Mouse (Mus musculus): Measurements from ENCODE around the gene Esr2.

Gene Esr2

GRCm38 (mm10) chr12:76092789-76093466, 84.1 kb downstream of the Esr2 start:
- in situ Hi-C loops (cut with MseI, MboI): no loop called here

DNA sequence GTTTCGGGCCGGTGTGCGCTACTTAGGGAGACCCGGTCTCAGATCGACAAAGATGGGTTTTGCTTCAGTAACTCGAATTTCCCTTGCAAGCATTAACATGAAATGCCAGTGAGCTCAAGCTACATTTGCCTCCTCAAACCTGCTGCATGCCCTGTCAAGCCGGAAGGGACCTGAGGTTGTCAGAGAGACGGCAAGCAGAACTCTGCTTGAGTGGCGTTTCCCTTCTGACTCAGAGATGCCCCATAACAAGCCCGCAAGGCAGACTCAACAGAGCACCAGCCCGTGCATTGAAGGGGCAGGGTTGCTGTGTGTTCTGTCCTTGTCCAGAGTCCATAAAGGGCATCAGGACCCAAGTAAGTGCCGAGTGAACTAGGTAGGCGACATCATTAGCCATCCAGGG, 90.0 kb downstream of the Esr2 start:
- in situ Hi-C loops (cut with MseI, MboI): no loop called here

DNA sequence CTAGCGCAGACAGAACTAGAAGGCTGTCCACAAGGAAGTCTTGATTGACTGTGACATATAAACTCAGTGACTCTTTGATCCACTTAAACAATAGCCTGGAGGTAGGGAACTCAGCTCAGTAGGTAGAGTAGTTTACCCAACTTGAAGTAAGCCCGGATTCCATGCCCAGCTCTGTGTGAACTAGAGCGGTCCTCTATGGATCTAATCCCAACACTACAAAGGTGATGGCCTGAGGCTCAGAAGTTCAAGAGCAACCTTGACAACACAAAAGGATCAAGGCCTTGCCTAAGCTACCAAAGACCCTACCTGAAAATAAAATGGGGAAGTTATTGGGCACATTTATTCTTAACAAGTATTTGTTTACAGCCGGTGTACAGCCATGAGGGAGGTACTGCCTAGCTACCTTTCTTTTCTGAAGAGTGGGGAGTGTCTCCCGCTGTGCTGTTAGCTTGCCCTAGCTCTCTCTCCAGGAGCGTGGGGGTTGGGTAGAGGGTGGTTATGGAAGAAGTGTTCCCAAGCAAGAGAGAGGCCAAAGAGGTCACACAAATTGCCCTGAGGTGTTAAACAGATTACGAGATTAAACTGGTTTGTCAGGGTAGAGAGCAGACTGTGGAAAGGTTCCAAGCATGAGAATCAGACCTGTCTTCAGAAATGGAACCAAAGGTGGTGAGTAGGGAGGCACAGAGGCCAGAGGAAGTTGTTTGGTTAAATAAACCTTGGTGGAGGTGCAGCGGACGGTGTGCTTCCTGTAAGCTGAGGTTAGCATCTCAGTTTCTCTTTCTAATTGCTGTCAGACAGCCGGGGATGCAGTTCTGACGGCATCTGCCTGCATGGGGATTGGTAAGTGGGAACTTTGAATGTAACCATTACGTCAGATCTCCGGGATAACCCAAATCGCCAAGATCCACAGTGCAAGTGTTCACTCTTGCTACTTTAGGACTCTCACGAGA, 90.8 kb downstream of the Esr2 start:
- in situ Hi-C loops (cut with MseI, MboI): no loop called here

- in situ Hi-C loops (cut with MseI, MboI): no loop called here
Observed at GRCm38 (mm10) chr12:76085066-76085465, 92.0 kb downstream of the Esr2 start.

GRCm38 (mm10) chr12:76081557-76082211, 95.4 kb downstream of the Esr2 start:
- in situ Hi-C loops (cut with MseI, MboI): no loop called here

DNA sequence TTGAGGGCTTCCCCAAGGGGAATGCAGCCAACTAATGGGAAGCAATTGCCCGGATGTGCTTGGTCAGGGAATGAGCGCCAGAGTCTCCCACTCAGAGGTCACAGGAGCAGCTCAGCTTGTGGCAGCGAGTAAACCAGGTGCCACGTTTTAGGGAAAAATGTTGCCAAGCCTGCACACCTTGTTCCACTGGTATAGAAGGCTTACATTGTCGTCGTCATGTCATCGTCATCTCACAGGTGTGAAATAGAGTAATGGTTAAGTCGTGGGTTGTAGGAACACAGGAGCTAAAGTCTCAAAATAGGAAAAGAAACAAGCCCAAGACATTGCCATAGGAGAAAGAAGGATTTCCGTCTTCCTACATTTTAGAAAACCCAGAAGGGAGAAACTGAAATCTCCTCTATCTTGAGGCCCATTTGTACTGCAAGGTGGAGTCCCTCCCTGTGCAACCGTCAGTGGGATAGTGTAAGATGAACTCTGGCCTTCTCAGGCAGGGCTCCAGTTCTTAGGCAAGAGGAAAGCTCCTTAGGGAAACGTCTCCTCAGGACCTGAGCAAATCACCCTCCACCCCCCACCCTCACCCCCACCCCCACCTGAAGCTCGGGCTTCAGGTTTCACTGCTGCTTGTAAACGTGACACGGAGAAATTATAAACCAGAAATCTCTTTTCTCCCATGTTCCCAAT, 96.0 kb downstream of the Esr2 start:
- in situ Hi-C loops (cut with MseI, MboI): no loop called here

- in situ Hi-C loops (cut with MseI, MboI): no loop called here
Observed at GRCm38 (mm10) chr12:76073981-76074380, 103.1 kb downstream of the Esr2 start.

DNA sequence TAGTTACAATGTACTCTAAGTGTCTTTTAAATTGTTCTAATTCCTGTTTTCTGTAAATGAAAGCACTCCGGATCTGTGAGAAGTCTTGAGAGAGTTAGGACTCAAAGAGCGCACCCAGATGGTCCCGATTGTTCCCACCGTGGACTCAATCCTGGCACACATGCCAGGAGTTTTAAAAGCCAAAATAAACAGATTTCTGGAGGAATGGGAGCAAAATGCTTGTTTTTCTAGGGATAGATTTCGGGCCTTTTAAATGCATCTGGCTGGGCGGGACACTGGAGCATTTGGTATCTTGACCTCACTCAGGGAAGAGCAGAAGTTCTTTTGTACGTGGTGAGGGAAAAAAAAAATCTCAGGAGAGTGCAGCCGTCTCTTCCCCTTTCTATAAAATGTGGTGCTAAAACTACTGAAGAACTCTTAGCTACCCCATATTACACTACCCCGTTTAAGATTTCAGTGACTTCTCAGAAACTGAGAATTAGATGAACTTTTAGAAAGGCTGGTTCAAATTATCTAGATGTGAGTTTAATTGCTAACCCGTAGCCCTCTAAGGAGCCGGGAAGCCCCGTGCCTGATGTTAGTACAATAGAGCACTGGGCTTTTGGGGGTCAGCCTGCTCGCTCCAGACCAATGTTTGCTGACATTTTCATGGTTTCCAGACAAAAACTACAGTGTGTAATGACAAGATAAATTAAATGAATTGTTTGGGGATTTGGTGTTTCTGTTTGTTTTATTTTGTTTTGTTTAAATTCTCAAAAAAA, 103.8 kb downstream of the Esr2 start:
- in situ Hi-C loops (cut with MseI, MboI): no loop called here

DNA sequence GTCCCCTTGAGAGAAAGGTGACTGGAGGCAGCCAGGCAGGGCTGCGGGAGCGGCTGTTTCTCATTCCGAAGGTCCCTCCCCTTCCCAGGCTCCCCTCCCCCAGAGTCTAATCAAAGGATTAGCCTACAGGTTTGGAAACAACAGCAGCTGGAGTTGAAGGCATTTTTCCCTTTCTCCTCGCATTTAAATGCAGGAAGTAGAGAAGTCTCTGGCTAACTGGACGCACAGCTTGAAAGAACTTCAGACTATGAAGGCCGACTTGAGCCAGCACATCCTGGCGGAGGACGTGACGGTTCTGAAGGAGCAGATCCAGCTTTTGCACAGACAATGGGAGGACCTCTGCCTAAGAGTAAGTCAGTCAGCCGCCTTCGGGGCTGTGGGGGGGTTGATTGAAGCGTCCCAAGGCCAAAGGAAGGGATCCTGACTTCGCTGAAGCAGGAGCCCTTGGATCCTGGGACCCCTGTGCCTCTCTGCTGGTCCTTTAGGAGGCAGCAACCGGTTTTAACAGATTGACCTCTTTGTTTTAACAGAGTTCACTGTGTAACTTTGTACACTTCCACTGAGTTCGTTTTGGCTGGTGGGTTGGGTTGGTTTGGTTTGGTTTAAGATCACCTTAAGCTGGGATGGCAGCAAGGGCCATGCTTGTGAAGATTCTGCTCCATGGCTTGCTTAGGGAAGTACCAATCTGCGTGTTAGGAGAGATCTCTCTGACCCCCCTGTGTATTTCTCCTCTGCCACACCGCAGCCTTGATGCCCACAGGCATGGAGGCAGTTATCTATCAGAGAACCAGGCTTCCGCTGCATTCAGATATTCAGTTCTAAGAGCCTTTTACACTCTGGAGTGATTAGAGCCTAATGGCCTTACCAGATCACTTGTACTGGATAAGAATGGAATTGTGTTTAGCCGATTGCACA, 104.9 kb downstream of the Esr2 start:
- in situ Hi-C loops (cut with MseI, MboI): no loop called here

Data from mouse trophoblast stem cell (cell line).